Mouse (Mus musculus): Measurements from ENCODE around the gene Ptprm.

GRCm38 (mm10) chr17:66864441-66864840 lies 489.8 kb downstream of the Ptprm start:
- TF ChIP-seq CTCF (IDR thresholded peaks at IDR 0.05; ENCODE audit: low read depth) (no peak), EP300 (IDR thresholded peaks at IDR 0.05; ENCODE audit: low read depth) (no peak)

Measured in liver, embryonic 14.5 days (tissue).